Mouse (Mus musculus): ENCODE measurements around the gene Slc13a4. TPM values are rescaled to one million over a fixed set of nuclear protein-coding genes. Genes with fewer than 3 reads are reported as not detected.

The Slc13a4 gene
- polyA plus RNA-seq, 1 experiment from 2014 or later: 0.76 TPM

- H3K27ac ChIP-seq (ENCODE audit: low read depth, low read length): peak overlapping the region; percentile 82
- TF ChIP-seq CTCF (IDR thresholded peaks at IDR 0.05; ENCODE audit: low read depth): peak; percentile 93
- H3K4me1 ChIP-seq (replicated peaks; ENCODE audit: control insufficient read depth, insufficient read depth, low read length): peaks cover 5% of the 10 kb centered on the region; the same call in 1 of the 2 replicates
- no peaks in the 10 kb centered on the region for H3K9me3 ChIP-seq (ENCODE audit: control insufficient read depth)
- 0 out of 2 replicates have a peak, but pooled peaks cover 3% of the 10 kb centered on the region for H3K36me3 ChIP-seq (ENCODE audit: control insufficient read depth, insufficient read depth)
- no peaks in the 10 kb centered on the region for H3K27me3 ChIP-seq (replicated peaks; ENCODE audit: control insufficient read depth, insufficient read depth, low read length)
- peak overlapping the region; percentile 71 for H3K9ac ChIP-seq (ENCODE audit: low read depth, low read length)
- peak overlapping the region; percentile 67 for H3K4me2 ChIP-seq (replicated peaks; ENCODE audit: low read depth)
- WGBS: under 1% methylated on average over 55 of the region's 60 CpGs
- peak; percentile 97 for ATAC-seq
- peak overlapping the region; percentile 60 for H3K4me3 ChIP-seq (ENCODE audit: low read depth, low read length)
These were observed 55.2 kb downstream of the Slc13a4 start for GRCm38 (mm10) chr6:35252477-35253346.

DNA sequence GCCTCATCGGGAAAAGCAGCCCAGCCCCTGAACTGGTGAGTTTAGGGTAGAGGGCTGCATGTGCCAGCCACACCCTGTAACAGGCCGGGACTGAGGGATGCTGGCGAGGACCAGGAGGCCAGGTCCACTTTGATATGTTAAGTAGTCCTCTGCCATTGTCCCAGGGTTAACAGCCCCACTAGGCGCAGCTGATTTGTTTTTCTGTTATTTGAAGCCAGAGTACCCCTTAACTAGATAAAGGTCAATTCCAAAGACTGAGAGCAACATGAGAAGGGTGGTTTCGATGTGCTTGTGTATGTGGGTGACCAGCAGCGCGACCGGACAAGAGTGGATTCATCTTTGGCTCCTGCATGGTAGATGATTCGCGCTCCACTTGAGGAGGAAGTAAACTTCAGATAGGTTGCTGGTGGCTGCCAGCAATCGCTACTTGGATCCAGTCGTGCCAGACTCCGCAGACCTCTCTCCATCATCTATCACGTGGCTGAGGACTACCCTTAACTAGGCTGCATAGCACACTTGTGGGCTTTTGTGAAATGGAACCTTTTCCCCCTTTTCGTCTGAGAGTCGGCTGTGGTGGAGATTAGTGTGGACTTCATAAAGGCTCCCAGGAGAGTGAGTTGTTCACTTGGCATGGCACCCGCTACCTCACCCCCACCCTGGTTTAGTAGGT, 56.0 kb downstream of the Slc13a4 start:
- Histone ChIP-seq H3K9me3 (ENCODE audit: control insufficient read depth) (no peaks in the 10 kb centered on the region), H3K27me3 (replicated peaks; ENCODE audit: control insufficient read depth, insufficient read depth, low read length) (no peaks in the 10 kb centered on the region), H3K4me1 (replicated peaks; ENCODE audit: control insufficient read depth, insufficient read depth, low read length) (peaks cover 5% of the 10 kb centered on the region; the same call in 1 of the 2 replicates), H3K4me2 (replicated peaks; ENCODE audit: low read depth) (peak overlapping the region; percentile 67), H3K4me3 (ENCODE audit: low read depth, low read length) (no peak overlapping the region), H3K27ac (ENCODE audit: low read depth, low read length) (no peak overlapping the region), H3K9ac (ENCODE audit: low read depth, low read length) (peak overlapping the region; percentile 28; the same call in 1 of the 2 replicates), H3K36me3 (ENCODE audit: control insufficient read depth, insufficient read depth) (0 out of 2 replicates have a peak, but pooled peaks cover 6% of the 10 kb centered on the region)
- WGBS: 67% methylated on average over 17 of the region's 17 CpGs
- peak; percentile 3; the same call in 1 of the 2 replicates for ATAC-seq
- no peak for TF ChIP-seq CTCF (IDR thresholded peaks at IDR 0.05; ENCODE audit: low read depth)

DNA sequence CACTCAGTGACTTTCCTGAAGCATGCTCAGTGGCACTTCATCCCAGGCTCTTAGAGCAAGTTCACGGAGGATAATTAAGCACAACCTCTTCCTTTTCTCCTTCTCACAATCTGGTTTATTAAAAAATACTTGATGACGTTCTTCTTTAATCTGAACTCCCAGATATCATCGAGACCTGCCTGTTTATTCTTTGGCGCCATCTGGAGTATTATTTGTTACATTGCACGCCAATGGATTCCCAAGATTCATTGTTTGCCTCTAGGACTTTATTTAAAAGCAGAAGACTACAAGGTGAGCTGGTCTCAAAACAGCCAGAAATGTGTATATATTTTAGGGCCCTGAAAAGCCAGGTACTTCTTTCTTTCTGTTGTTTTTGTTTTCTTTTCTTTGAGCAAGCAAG, 62.8 kb downstream of the Slc13a4 start:
- Histone ChIP-seq H3K9me3 (ENCODE audit: control insufficient read depth) (no peaks in the 10 kb centered on the region), H3K27me3 (replicated peaks; ENCODE audit: control insufficient read depth, insufficient read depth, low read length) (no peaks in the 10 kb centered on the region), H3K4me3 (ENCODE audit: low read depth, low read length) (no peak overlapping the region), H3K36me3 (ENCODE audit: control insufficient read depth, insufficient read depth) (peaks cover 54% of the 10 kb centered on the region), H3K27ac (ENCODE audit: low read depth, low read length) (no peak overlapping the region), H3K9ac (ENCODE audit: low read depth, low read length) (no peak overlapping the region), H3K4me1 (replicated peaks; ENCODE audit: control insufficient read depth, insufficient read depth, low read length) (no peaks in the 10 kb centered on the region), H3K4me2 (replicated peaks; ENCODE audit: low read depth) (no peak overlapping the region)
- 54% methylated on average over 5 of the region's 5 CpGs for WGBS
- TF ChIP-seq CTCF (IDR thresholded peaks at IDR 0.05; ENCODE audit: low read depth): peak; percentile 70
- ATAC-seq: no peak

- no peaks in the 10 kb centered on the region for H3K4me1 ChIP-seq (replicated peaks; ENCODE audit: control insufficient read depth, insufficient read depth, low read length)
- no peak overlapping the region for H3K4me3 ChIP-seq (ENCODE audit: low read depth, low read length)
- H3K9ac ChIP-seq (ENCODE audit: low read depth, low read length): no peak overlapping the region
- peaks cover 59% of the 10 kb centered on the region for H3K36me3 ChIP-seq (ENCODE audit: control insufficient read depth, insufficient read depth)
- H3K4me2 ChIP-seq (replicated peaks; ENCODE audit: low read depth): no peak overlapping the region
- no peak for ATAC-seq
- no peaks in the 10 kb centered on the region for H3K27me3 ChIP-seq (replicated peaks; ENCODE audit: control insufficient read depth, insufficient read depth, low read length)
- no peak for TF ChIP-seq CTCF (IDR thresholded peaks at IDR 0.05; ENCODE audit: low read depth)
- H3K9me3 ChIP-seq (ENCODE audit: control insufficient read depth): no peaks in the 10 kb centered on the region
- WGBS: 70% methylated on average over 9 of the region's 9 CpGs
- no peak overlapping the region for H3K27ac ChIP-seq (ENCODE audit: low read depth, low read length)
These were observed 63.9 kb downstream of the Slc13a4 start for GRCm38 (mm10) chr6:35243989-35244388.

- peaks cover 61% of the 10 kb centered on the region for H3K36me3 ChIP-seq (ENCODE audit: control insufficient read depth, insufficient read depth)
- H3K4me1 ChIP-seq (replicated peaks; ENCODE audit: control insufficient read depth, insufficient read depth, low read length): no peaks in the 10 kb centered on the region
- ATAC-seq: no peak
- H3K4me3 ChIP-seq (ENCODE audit: low read depth, low read length): no peak overlapping the region
- TF ChIP-seq CTCF (IDR thresholded peaks at IDR 0.05; ENCODE audit: low read depth): peak; percentile 33
- H3K9me3 ChIP-seq (ENCODE audit: control insufficient read depth): no peaks in the 10 kb centered on the region
- H3K27ac ChIP-seq (ENCODE audit: low read depth, low read length): no peak overlapping the region
- over 99% methylated on average over 4 of the region's 4 CpGs for WGBS
- H3K27me3 ChIP-seq (replicated peaks; ENCODE audit: control insufficient read depth, insufficient read depth, low read length): no peaks in the 10 kb centered on the region
- H3K4me2 ChIP-seq (replicated peaks; ENCODE audit: low read depth): no peak overlapping the region
- no peak overlapping the region for H3K9ac ChIP-seq (ENCODE audit: low read depth, low read length)
These were observed 64.7 kb downstream of the Slc13a4 start for GRCm38 (mm10) chr6:35243252-35243651.

GRCm38 (mm10) chr6:35236108-35236785, 71.7 kb downstream of the Slc13a4 start:
- H3K4me3 ChIP-seq (ENCODE audit: low read depth, low read length): no peak overlapping the region
- no peaks in the 10 kb centered on the region for H3K4me1 ChIP-seq (replicated peaks; ENCODE audit: control insufficient read depth, insufficient read depth, low read length)
- WGBS: 88% methylated on average over 9 of the region's 9 CpGs
- no peak overlapping the region for H3K4me2 ChIP-seq (replicated peaks; ENCODE audit: low read depth)
- H3K9ac ChIP-seq (ENCODE audit: low read depth, low read length): no peak overlapping the region
- peaks cover 71% of the 10 kb centered on the region for H3K36me3 ChIP-seq (ENCODE audit: control insufficient read depth, insufficient read depth)
- H3K9me3 ChIP-seq (ENCODE audit: control insufficient read depth): no peaks in the 10 kb centered on the region
- no peak for ATAC-seq
- H3K27ac ChIP-seq (ENCODE audit: low read depth, low read length): no peak overlapping the region
- H3K27me3 ChIP-seq (replicated peaks; ENCODE audit: control insufficient read depth, insufficient read depth, low read length): no peaks in the 10 kb centered on the region
- TF ChIP-seq CTCF (IDR thresholded peaks at IDR 0.05; ENCODE audit: low read depth): no peak

Measured in intestine, postnatal 0 days (tissue).